Mouse (Mus musculus): ENCODE results near the gene Cfap45.

Cfap45 gene

GRCm38 (mm10) chr1:172492047-172492446, 28.6 kb upstream of the Cfap45 start:
- in situ Hi-C loops (cut with MboI, MseI): loop anchor here (10.0 kb wide), 1 partner anchor 667 kb away; no protein-coding TSS in a partner anchor

- in situ Hi-C loops (cut with MboI, MseI): loop anchor here (10.0 kb wide), 1 partner anchor 669 kb away; no protein-coding TSS in a partner anchor
Measured at GRCm38 (mm10) chr1:172493516-172493915, 27.1 kb upstream of the Cfap45 start.

- in situ Hi-C loops (cut with MboI, MseI): loop anchor here (10.0 kb wide), 1 partner anchor 671 kb away; no protein-coding TSS in a partner anchor
Measured at GRCm38 (mm10) chr1:172496030-172496429, 24.6 kb upstream of the Cfap45 start.

- in situ Hi-C loops (cut with MboI, MseI): loop anchor here (10.0 kb wide), 1 partner anchor 673 kb away; no protein-coding TSS in a partner anchor
Measured at GRCm38 (mm10) chr1:172497428-172497827, 23.2 kb upstream of the Cfap45 start.

- in situ Hi-C loops (cut with MboI, MseI): loop anchor here (10.0 kb wide), 1 partner anchor 675 kb away; no protein-coding TSS in a partner anchor
Measured at GRCm38 (mm10) chr1:172499765-172500441, 20.7 kb upstream of the Cfap45 start, which contains the start of gene Tagln2. Gene Tagln2, plus strand, starts transcription at chr1:172500047.

GRCm38 (mm10) chr1:172500451-172501370, 19.9 kb upstream of the Cfap45 start:
- in situ Hi-C loops (cut with MboI, MseI): no loop called here

GRCm38 (mm10) chr1:172501371-172502144, 19.0 kb upstream of the Cfap45 start:
- in situ Hi-C loops (cut with MboI, MseI): no loop called here

GRCm38 (mm10) chr1:172502145-172503110, 18.2 kb upstream of the Cfap45 start:
- in situ Hi-C loops (cut with MboI, MseI): no loop called here

GRCm38 (mm10) chr1:172503111-172503997, 17.2 kb upstream of the Cfap45 start:
- in situ Hi-C loops (cut with MboI, MseI): no loop called here

- in situ Hi-C loops (cut with MboI, MseI): no loop called here
Measured at GRCm38 (mm10) chr1:172504756-172505155, 15.8 kb upstream of the Cfap45 start.

GRCm38 (mm10) chr1:172507001-172507400, 13.6 kb upstream of the Cfap45 start:
- in situ Hi-C loops (cut with MboI, MseI): no loop called here

GRCm38 (mm10) chr1:172507701-172508100, 12.9 kb upstream of the Cfap45 start:
- in situ Hi-C loops (cut with MboI, MseI): no loop called here

GRCm38 (mm10) chr1:172508172-172508571, 12.4 kb upstream of the Cfap45 start:
- in situ Hi-C loops (cut with MboI, MseI): no loop called here

GRCm38 (mm10) chr1:172509235-172509634, 11.4 kb upstream of the Cfap45 start:
- in situ Hi-C loops (cut with MboI, MseI): no loop called here

- in situ Hi-C loops (cut with MboI, MseI): no loop called here
Measured at GRCm38 (mm10) chr1:172509983-172510382, 10.6 kb upstream of the Cfap45 start.

- in situ Hi-C loops (cut with MboI, MseI): no loop called here
Measured at GRCm38 (mm10) chr1:172510421-172510972, 10.1 kb upstream of the Cfap45 start.

GRCm38 (mm10) chr1:172512962-172513361, 7.6 kb upstream of the Cfap45 start:
- in situ Hi-C loops (cut with MboI, MseI): no loop called here

GRCm38 (mm10) chr1:172513525-172514212, 6.9 kb upstream of the Cfap45 start:
- in situ Hi-C loops (cut with MboI, MseI): no loop called here

- in situ Hi-C loops (cut with MboI, MseI): no loop called here
Measured at GRCm38 (mm10) chr1:172514213-172514529, 6.4 kb upstream of the Cfap45 start.

Data from T-helper 1 cell (primary cell).